Mouse (Mus musculus) CH12.LX (cell line): ENCODE results near the gene Klhl29.

Source experiments
- CTCF ChIP-seq, 2 experiments: IDR thresholded peaks in 1 of 2; conservative IDR thresholded peaks in 1 of 2; 2 replicates each; pipeline ENCODE4 v1.5.1; 2011 to 2012; ENCODE audit warnings: low read depth in 2 of 2, low read length in 2 of 2, improper control_type of control experiment in 1 of 2, inconsistent platforms in 1 of 2, mild to moderate bottlenecking in 1 of 2, moderate library complexity in 1 of 2
- JUN ChIP-seq: IDR thresholded peaks from 2 replicates; pipeline ENCODE4 v1.6.1; 2011; ENCODE audit warnings: low read depth, mild to moderate bottlenecking, low read length, improper control_type of control experiment, moderate library complexity; ENCODE audit not compliant: insufficient read depth
- MAX ChIP-seq: IDR thresholded peaks from 2 replicates; pipeline ENCODE4 v1.6.1; 2011; ENCODE audit warnings: low read length, improper control_type of control experiment
- MAZ ChIP-seq: IDR thresholded peaks from 2 replicates; pipeline ENCODE4 v1.6.1; 2012; ENCODE audit warnings: low read depth, mild to moderate bottlenecking, inconsistent platforms, low read length, improper control_type of control experiment, moderate library complexity
- POLR2A ChIP-seq: IDR thresholded peaks from 2 replicates; pipeline ENCODE4 v1.6.1; 2011; ENCODE audit warnings: low read depth, mild to moderate bottlenecking, improper control_type of control experiment, low read length
- RCOR1 ChIP-seq: conservative IDR thresholded peaks from 2 replicates; pipeline ENCODE4 v1.6.1; 2012; ENCODE audit warnings: low read depth, mild to moderate bottlenecking, inconsistent platforms, low read length, improper control_type of control experiment
- SIN3A ChIP-seq: IDR thresholded peaks from 2 replicates; pipeline ENCODE4 v1.6.1; 2012; ENCODE audit warnings: low read length, improper control_type of control experiment, inconsistent platforms
- TBP ChIP-seq: conservative IDR thresholded peaks from 2 replicates; pipeline ENCODE4 v1.6.1; 2011; ENCODE audit warnings: low read depth, low read length, improper control_type of control experiment
- UBTF ChIP-seq: IDR thresholded peaks from 2 replicates; pipeline ENCODE4 v1.6.1; 2012; ENCODE audit warnings: low read depth, mild to moderate bottlenecking, inconsistent platforms, low read length, improper control_type of control experiment, moderate library complexity
- USF1 ChIP-seq: IDR thresholded peaks from 2 replicates; pipeline ENCODE4 v1.6.1; 2014; ENCODE audit warnings: low read depth, mild to moderate bottlenecking, inconsistent platforms, low read length, improper control_type of control experiment

DNA sequence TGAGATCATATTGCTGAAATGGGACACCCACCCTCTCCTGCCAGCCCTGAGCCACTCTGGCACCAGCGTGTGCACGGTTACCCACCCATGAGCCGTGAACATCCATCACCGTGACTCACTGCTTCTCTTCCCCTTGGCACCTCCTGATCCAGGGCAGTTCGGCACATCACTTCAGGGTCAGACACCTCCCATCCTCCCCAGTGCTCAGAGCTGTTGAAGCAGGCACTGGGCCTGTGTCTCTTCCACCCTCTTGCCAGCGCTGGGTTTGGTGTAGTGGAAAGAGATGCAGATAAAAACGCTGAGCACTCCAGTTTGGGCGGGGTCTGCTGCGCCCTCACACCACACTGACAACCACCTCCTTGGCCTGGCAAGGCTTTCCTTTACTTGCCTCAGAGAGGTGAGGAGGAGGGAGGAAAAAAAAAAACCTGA, 129.3 kb downstream of the Klhl29 start:
- TF ChIP-seq SIN3A (no peak), CTCF (conservative IDR thresholded peaks at IDR 0.05 in 1 of 2, IDR thresholded peaks at IDR 0.05 in 1 of 2; ENCODE audit: low read depth in 2 of 2, low read length in 2 of 2) (no peak), RCOR1 (no peak), TBP (no peak), JUN (no peak), POLR2A (no peak), UBTF (no peak), USF1 (no peak), MAZ (no peak), MAX (no peak)
